Mouse (Mus musculus) hematopoietic stem cell, adult 5-6 weeks (primary cell): ENCODE measurements around the gene Agfg2. TPM values are rescaled to one million over a fixed set of nuclear protein-coding genes. Genes with fewer than 3 reads are reported as not detected.
"Not testable (repeated sequence)": the region's sequence is repeated elsewhere in the genome, so short reads cannot be mapped to it uniquely, and the experiment has no call there.

Source experiments
- ATAC-seq, 2 experiments: fragments of 125-278 bp in 1 of 2; replicated peaks in 1 of 2; 2 replicates each; pipeline ENCODE4 v1.8.0; 2016 to 2017; ENCODE audit warnings: inconsistent platforms in 2 of 2, mild to moderate bottlenecking in 2 of 2, moderate number of reproducible peaks in 2 of 2, low read depth in 1 of 2, moderate TSS enrichment in 1 of 2; ENCODE audit not compliant: low FRiP score in 2 of 2, poor library complexity in 2 of 2, severe bottlenecking in 2 of 2, insufficient read depth in 1 of 2, low TSS enrichment in 1 of 2
- total RNA-seq: library from RNA; stranded (forward); fragments of 172-1452, 232-1000 nt; gene quantifications from 2 replicates; pipeline ENCODE4 v1.2.3, GENCODE M21; 2017

Gene Agfg2
- total RNA-seq: 8.4 and 11.0 TPM in 2 replicates

GRCm38 (mm10) chr5:137684294-137685123, at the start of gene Agfg2:
Gene Agfg2, minus strand, starts transcription at chr5:137684726.
- peak; percentile 96 to 97 for ATAC-seq

GRCm38 (mm10) chr5:137733638-137734288, 49.2 kb upstream of the Agfg2 start:
- ATAC-seq: no peak

- no peak for ATAC-seq
Measured at GRCm38 (mm10) chr5:137726767-137727166, 42.2 kb upstream of the Agfg2 start.

- ATAC-seq: peak; percentile 59 to 69
Measured at GRCm38 (mm10) chr5:137723840-137724239, 39.3 kb upstream of the Agfg2 start.

GRCm38 (mm10) chr5:137720558-137721164, 36.1 kb upstream of the Agfg2 start:
- ATAC-seq: not testable (repeated sequence)

GRCm38 (mm10) chr5:137719088-137719487, 34.6 kb upstream of the Agfg2 start:
- ATAC-seq: no peak

- peak in 1 of 2 experiments; percentile 69; a peak in 1 of 4 replicates for ATAC-seq
Measured at GRCm38 (mm10) chr5:137718020-137718790, 33.7 kb upstream of the Agfg2 start.

- ATAC-seq: no peak
Measured at GRCm38 (mm10) chr5:137715685-137716084, 31.2 kb upstream of the Agfg2 start.

- ATAC-seq: no peak
Measured at GRCm38 (mm10) chr5:137713454-137713853, 28.9 kb upstream of the Agfg2 start.

- peak; percentile 56 to 65 for ATAC-seq
Measured at GRCm38 (mm10) chr5:137706913-137707633, 22.5 kb upstream of the Agfg2 start.

- peak; percentile 67 to 72 for ATAC-seq
Measured at GRCm38 (mm10) chr5:137705242-137705641, 20.7 kb upstream of the Agfg2 start.

GRCm38 (mm10) chr5:137699850-137700249, 15.3 kb upstream of the Agfg2 start:
- ATAC-seq: no peak

- ATAC-seq: no peak
Measured at GRCm38 (mm10) chr5:137699080-137699479, 14.6 kb upstream of the Agfg2 start.

GRCm38 (mm10) chr5:137695930-137696329, 11.4 kb upstream of the Agfg2 start:
- peak in 1 of 2 experiments; percentile 45; a peak in 1 of 4 replicates for ATAC-seq

- ATAC-seq: no peak
Measured at GRCm38 (mm10) chr5:137694796-137695195, 10.3 kb upstream of the Agfg2 start.

- no peak for ATAC-seq
Measured at GRCm38 (mm10) chr5:137691881-137692280, 7.4 kb upstream of the Agfg2 start.

GRCm38 (mm10) chr5:137690531-137690930, 6.0 kb upstream of the Agfg2 start:
- no peak for ATAC-seq
